Mouse (Mus musculus): ENCODE results near the gene Zfp324.
A peak's percentile ranks its signal among the peaks of the same experiment; 100 is the strongest.
"Not testable (repeated sequence)": the region's sequence is repeated elsewhere in the genome, so short reads cannot be mapped to it uniquely, and the experiment has no call there.

Zfp324 gene

DNA sequence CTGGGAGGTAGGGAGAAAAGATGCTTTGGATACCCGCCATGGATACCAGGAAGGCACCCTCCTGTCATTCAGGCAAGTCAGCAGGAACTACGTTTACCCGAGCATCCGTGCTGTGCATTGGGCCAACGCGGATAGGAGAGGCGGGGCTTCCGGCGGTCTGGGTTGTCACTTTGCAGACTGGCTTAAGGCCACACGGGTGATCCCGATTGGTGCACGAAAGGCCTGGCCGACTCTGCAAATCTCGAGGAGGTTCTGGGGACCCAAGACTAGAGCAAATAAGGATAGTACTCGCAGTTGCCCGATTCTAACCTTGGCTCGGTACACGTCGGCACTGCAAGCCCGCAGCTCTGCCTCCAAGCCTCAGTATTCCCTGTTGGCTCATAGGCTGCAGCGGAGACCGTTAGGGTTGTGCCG, at the start of gene Zfp324:
TSS of gene Zfp324 (plus strand) at position 161 of the 414 bp plus-strand sequence.
- no peak for DNase-seq (ENCODE audit: extremely low spot score, low read depth, low spot score)

DNA sequence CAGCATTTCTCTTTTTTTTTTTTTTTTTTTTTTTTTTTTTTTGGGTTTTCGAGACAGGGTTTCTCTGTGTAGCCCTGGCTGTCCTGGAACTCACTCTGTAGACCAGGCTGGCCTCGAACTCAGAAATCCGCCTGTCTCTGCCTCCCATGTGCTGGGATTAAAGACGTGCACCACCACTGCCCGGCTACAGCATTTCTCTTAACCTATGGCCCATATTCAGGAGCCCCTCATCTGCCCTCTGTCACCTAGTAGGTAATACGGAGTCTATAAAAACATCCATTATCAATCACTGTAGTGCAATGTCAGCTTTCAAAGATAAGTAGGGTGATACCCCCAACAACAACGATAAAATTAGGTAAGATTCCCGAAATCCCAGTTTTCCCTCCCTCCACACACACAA, 45.1 kb upstream of the Zfp324 start:
- not testable (repeated sequence) for DNase-seq (ENCODE audit: extremely low spot score, low read depth, low spot score)

- DNase-seq (ENCODE audit: extremely low spot score, low read depth, low spot score), result no peak
These were observed 44.3 kb upstream of the Zfp324 start for GRCm38 (mm10) chr7:12921318-12921704.

GRCm38 (mm10) chr7:12921705-12922465, 43.8 kb upstream of the Zfp324 start, which contains the start of gene Rps5:
Rps5 (plus strand) TSS chr7:12922290.
- DNase-seq (ENCODE audit: extremely low spot score, low read depth, low spot score), result peak; percentile 98

GRCm38 (mm10) chr7:12922729-12923128, 42.9 kb upstream of the Zfp324 start:
- DNase-seq (ENCODE audit: extremely low spot score, low read depth, low spot score), result no peak

DNA sequence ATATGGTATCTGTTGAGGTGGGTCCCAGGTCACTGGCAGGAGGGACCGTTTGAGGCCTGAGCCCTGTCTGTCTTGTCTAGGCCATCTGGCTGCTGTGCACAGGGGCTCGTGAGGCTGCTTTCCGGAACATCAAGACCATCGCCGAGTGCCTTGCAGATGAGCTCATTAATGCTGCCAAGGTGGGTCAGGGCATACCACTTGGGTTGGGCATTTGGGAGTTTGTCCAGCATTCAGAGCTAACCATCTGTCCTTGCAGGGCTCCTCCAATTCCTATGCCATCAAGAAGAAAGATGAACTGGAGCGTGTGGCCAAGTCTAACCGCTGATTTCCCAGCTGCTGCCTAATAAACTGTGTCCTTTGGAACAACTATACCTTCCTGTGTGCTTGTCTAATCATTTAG, 39.3 kb upstream of the Zfp324 start:
- DNase-seq (ENCODE audit: extremely low spot score, low read depth, low spot score), result no peak

DNA sequence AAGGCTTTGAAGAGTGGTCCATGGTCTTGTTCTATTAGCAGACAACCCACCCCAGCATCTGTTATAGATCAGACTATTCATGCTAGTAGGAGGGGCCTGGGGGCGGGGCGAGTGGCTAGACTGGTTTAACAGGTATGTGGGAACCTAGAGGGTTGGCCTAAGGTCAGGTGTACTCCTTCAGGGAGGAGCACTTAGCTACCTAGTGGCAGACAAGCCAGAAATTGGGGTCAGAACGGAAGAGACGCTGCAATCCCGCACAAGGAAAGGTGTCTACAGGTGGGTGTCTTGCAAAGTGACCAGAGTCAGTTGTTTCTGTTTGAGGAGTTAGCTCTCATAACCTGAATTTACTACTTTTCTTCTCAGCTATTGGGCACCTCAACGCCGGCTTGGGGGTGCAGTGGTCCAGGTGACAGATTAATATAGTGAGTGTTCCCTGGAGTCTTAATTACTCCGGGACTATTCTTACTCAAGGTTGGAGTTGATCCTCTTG, 38.4 kb upstream of the Zfp324 start, which contains the start of gene Rnf225:
TSS of gene Rnf225 (plus strand) at position 226 of the 490 bp plus-strand sequence.
- DNase-seq (ENCODE audit: extremely low spot score, low read depth, low spot score), result no peak

DNA sequence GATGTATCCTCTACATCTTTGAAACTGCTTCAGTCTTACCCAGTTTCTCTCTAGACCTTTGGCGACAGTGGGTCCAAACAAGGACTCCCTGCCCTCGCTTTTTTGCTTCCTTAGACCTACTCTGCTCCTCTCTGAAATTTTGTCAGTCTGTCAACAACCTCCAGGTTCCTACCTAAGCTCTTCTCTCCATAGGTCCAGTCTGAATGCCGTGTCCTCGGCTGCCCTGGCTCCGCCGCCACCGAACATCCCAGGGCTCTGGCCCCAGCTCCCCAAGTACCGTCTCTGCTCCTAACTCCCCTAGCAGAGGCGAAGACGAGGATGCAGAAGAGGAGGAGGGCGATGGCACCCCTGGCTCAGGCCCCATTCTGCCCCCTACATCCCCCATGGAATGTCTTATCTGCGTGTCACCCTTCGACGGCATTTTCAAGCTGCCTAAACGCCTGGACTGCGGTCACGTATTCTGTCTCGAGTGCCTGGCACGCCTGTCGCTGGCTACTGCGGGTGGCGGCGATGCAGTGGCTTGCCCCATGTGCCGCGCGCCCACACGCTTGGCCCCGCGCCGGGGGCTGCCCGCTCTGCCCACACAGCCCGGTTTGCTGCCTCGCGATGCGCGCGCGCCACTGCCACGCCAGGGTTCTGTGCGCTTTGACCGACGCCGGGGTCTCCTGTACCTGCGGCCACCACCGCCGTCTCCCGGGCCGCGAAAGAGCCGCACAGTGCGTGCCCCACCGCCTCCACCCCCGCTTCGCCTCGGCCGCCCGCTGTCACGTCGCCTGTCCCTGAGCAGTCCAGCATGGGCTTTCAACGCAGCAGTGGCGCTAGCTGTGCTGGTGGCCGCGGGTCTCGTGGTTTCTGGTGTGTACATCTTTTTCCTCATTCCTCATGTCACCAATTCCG, 37.7 kb upstream of the Zfp324 start:
- DNase-seq (ENCODE audit: extremely low spot score, low read depth, low spot score), result no peak

DNA sequence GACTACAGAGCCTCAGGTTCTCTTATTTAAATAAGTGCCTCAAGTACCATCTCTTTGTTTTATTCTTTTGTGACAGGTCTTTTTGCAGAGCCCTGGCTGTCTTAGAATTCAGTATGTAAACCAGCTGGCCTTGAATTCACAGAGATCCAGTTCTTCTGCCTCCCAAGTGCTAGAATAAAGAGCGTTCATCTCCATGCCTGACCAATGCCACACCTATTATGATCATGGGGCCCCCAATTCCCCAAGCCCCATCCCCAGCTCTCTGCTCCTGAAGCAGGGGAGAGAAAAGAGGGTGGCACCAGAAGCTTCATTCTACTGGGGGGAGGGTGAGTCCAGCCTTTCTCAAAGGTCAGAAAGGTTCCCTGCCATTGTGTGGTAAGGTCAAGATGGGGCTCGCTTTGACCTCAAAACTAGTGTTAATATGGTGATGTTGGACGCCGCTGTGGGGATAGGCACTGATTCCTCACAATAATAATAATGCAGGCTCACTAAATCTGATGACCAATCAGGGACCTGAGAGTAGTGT, 32.0 kb upstream of the Zfp324 start:
- no peak for DNase-seq (ENCODE audit: extremely low spot score, low read depth, low spot score)

GRCm38 (mm10) chr7:12934808-12935207, 30.8 kb upstream of the Zfp324 start:
- DNase-seq (ENCODE audit: extremely low spot score, low read depth, low spot score), result no peak

GRCm38 (mm10) chr7:12937254-12937803, 28.3 kb upstream of the Zfp324 start:
- not testable (repeated sequence) for DNase-seq (ENCODE audit: extremely low spot score, low read depth, low spot score)

- DNase-seq (ENCODE audit: extremely low spot score, low read depth, low spot score), result no peak
These were observed 25.0 kb upstream of the Zfp324 start for GRCm38 (mm10) chr7:12940599-12940998.

DNA sequence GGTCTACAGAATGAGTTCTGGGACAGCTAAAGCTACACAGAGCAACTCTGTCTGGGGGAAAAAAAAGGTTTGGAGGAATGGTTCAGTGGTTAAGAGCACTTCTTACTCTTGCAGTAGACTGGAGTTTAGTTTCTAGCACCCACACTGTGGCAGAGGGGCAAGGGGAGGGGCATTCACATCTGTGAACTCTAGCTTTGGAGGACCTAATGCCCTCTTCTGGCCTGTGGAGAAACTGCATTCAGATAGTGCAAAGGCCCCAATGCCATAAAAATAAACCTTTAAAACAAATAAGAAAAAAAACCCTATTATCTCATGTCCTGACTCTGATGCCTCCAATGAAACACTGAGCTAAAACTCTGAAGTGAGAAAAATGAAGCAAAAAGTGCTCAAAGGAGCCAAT, 22.1 kb upstream of the Zfp324 start:
- DNase-seq (ENCODE audit: extremely low spot score, low read depth, low spot score), result no peak

DNA sequence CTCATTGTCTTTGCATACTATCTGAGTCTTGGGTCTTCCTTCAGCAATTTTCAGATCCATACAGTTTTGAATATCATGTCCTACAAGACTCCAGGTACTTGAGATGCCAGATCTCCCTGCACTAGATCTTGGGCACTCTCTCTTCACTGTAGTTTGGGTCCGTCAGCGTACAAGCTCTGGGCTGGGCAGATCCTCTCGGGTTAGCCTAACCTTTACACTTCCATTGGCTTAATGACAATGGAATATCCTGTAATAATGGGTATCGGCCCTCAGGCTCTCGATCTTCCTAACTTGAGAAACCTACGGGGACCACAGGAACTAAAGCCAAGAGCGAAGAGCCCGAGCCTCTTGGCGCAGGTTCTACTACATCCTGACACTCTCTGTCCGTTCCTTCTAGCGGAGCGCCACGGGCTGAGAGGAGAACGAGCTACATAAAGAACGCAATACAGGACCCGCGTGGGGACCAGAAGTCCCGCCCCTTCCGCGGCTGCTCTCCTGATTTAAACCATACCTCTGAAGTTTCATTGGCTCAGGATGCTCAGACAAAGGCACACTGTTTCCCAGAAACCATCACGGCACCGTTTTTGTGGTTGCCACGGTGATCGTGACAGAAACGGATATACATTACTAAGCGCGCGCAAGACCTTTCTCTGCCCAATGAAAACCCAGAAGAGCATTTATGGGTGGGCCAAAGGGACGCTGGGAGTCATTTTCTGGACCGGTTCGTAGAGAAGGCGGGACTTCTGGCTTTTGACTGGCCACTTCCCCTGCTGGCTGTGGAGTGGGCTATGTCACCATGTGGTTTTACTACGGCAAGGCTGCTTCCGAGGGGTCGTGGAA, 16.4 kb upstream of the Zfp324 start:
- DNase-seq (ENCODE audit: extremely low spot score, low read depth, low spot score), result peak; percentile 86

GRCm38 (mm10) chr7:12949872-12950229, 15.8 kb upstream of the Zfp324 start:
- DNase-seq (ENCODE audit: extremely low spot score, low read depth, low spot score), result no peak

- DNase-seq (ENCODE audit: extremely low spot score, low read depth, low spot score), result no peak
These were observed 10.7 kb upstream of the Zfp324 start for GRCm38 (mm10) chr7:12954896-12955295.

DNA sequence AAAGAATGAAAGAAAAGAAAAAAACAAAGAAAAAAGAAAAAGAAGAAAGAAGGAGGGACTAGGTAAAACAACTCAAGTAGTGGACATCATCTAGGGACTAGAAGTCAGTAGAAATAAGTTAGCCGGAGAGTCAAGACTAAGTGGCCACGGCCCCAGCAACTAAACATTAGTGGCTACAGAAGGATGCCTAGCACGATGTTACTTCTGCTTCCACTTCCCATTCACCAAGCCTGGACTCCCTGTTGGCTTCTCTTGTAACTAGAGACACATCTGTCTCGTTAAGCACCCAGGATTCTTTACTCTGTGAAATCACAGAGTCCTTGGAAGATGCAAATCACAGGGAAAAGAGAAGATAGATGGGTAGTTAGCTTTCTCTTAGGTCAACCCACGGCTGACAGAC, 8.1 kb upstream of the Zfp324 start:
- DNase-seq (ENCODE audit: extremely low spot score, low read depth, low spot score), result no peak

DNA sequence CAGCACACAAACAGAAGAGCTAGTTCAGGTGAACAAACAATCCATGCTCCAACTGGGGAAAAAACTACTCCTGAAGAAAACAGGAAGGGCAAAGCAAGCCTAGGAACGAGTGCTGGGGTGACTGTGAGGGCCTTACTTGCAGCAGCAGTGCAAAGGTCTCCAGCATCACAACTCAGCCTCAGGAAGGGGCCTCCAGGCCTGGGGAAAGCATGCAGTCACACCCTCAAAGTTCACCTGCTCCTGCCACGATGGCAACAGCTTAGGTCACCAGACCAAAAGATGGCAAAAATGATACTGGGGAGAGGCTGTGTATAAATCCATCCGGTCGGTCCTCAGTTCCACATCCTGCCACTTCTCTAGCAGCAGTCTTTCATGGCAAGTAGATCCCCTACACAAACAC, 6.7 kb upstream of the Zfp324 start:
- no peak for DNase-seq (ENCODE audit: extremely low spot score, low read depth, low spot score)

GRCm38 (mm10) chr7:12959718-12960117, 5.9 kb upstream of the Zfp324 start:
- no peak for DNase-seq (ENCODE audit: extremely low spot score, low read depth, low spot score)

GRCm38 (mm10) chr7:12961511-12962141, 4.0 kb upstream of the Zfp324 start:
- DNase-seq (ENCODE audit: extremely low spot score, low read depth, low spot score), result no peak
